Mouse (Mus musculus) urinary bladder, postnatal 14 days (tissue): ENCODE data around the gene Rtf2.

Experiments
- DNase-seq: peaks from one replicate; pipeline ENCODE4 v3.0.0; 2021; ENCODE audit warnings: low spot score

Rtf2 gene

GRCm38 (mm10) chr2:172437371-172437952, 2.9 kb upstream of the Rtf2 start:
- no peak for DNase-seq

GRCm38 (mm10) chr2:172440640-172441005, 267 bp downstream of the Rtf2 start:
- DNase-seq: no peak

GRCm38 (mm10) chr2:172441176-172441575, 820 bp downstream of the Rtf2 start:
- no peak for DNase-seq

- DNase-seq: no peak
These were observed 5.3 kb downstream of the Rtf2 start for GRCm38 (mm10) chr2:172445617-172446016.

GRCm38 (mm10) chr2:172447317-172447716, 7.0 kb downstream of the Rtf2 start:
- DNase-seq: no peak

GRCm38 (mm10) chr2:172448329-172448728, 8.0 kb downstream of the Rtf2 start:
- no peak for DNase-seq

- DNase-seq: no peak
These were observed 10.3 kb downstream of the Rtf2 start for GRCm38 (mm10) chr2:172450640-172451039.

GRCm38 (mm10) chr2:172452031-172452430, 11.7 kb downstream of the Rtf2 start:
- DNase-seq: no peak

GRCm38 (mm10) chr2:172452458-172452857, 12.1 kb downstream of the Rtf2 start:
- no peak for DNase-seq

- DNase-seq: no peak
These were observed 18.1 kb downstream of the Rtf2 start, which contains the start of gene Gcnt7 for GRCm38 (mm10) chr2:172458496-172458895. TSS of gene Gcnt7 (minus strand) at chr2:172458596.

GRCm38 (mm10) chr2:172460647-172461046, 20.3 kb downstream of the Rtf2 start:
- no peak for DNase-seq

- no peak for DNase-seq
These were observed 22.5 kb downstream of the Rtf2 start for GRCm38 (mm10) chr2:172462813-172463212.

- no peak for DNase-seq
These were observed 26.2 kb downstream of the Rtf2 start for GRCm38 (mm10) chr2:172466427-172467132.

GRCm38 (mm10) chr2:172467206-172467605, 26.9 kb downstream of the Rtf2 start:
- DNase-seq: no peak

GRCm38 (mm10) chr2:172468346-172468819, 28.0 kb downstream of the Rtf2 start:
- peak; percentile 22 for DNase-seq

GRCm38 (mm10) chr2:172472318-172472717, 32.0 kb downstream of the Rtf2 start, which contains the start of gene Fam209:
TSS of gene Fam209 (plus strand) at chr2:172472520.
- DNase-seq: no peak

GRCm38 (mm10) chr2:172473591-172473990, 33.2 kb downstream of the Rtf2 start:
- DNase-seq: no peak

- peak; percentile 35 for DNase-seq
These were observed 34.6 kb downstream of the Rtf2 start for GRCm38 (mm10) chr2:172474970-172475369.

- DNase-seq: no peak
These were observed 36.4 kb downstream of the Rtf2 start for GRCm38 (mm10) chr2:172476707-172477260.

- DNase-seq: no peak
These were observed 37.0 kb downstream of the Rtf2 start for GRCm38 (mm10) chr2:172477350-172477749.

GRCm38 (mm10) chr2:172477860-172478259, 37.5 kb downstream of the Rtf2 start:
- DNase-seq: peak; percentile 41

GRCm38 (mm10) chr2:172480296-172480695, 39.9 kb downstream of the Rtf2 start:
- DNase-seq: no peak

GRCm38 (mm10) chr2:172481654-172482385, 41.5 kb downstream of the Rtf2 start:
- DNase-seq: no peak
